Mouse (Mus musculus) forebrain, embryonic 11.5 days (tissue): ENCODE data around the gene Slc2a12. TPM values are rescaled to one million over a fixed set of nuclear protein-coding genes. Genes with fewer than 3 reads are reported as not detected.

Source experiments
- microRNA-seq: library from miRNA; unstranded; fragments of <30 nt; microRNA quantifications from one replicate; pipeline ENCODE4, GENCODE M21; 2016; ENCODE audit not compliant: insufficient number of aligned reads
- polyA plus RNA-seq: library from polyadenylated mRNA; unstranded; fragments of >200 nt; fragmentation: Nextera tagmentation; extraction: Ambion mirVana; gene quantifications from 2 replicates; pipeline ENCODE4 v1.2.1, GENCODE M21; 2014

The Slc2a12 gene
- polyA plus RNA-seq, 1 experiment from 2014 or later: 2.2 TPM

Small RNA genes within 50 kb of the gene (microRNA-seq; reads per million reads assigned to microRNA genes)
- gene Mir7663: 3.4 reads per million

Other genes starting within 250 kb of the Slc2a12 start
- 109 and 111 TPM in 2 replicates for gene Tbpl1, start 86.9 kb downstream of the Slc2a12 start, polyA plus RNA-seq
- not detected in 2 replicates for gene Tcf21, start 175.2 kb downstream of the Slc2a12 start, polyA plus RNA-seq